Mouse (Mus musculus) c-Kit-negative CD71-positive TER-119-positive erythroid progenitor cells, embryonic 14.5 days (primary cell): ENCODE results near the gene Olfml3.

ENCODE experiments used
- DNase-seq: peaks from one replicate; pipeline ENCODE4 v3.0.0-alpha.2; 2013; ENCODE audit warnings: low read depth, low spot score

Gene Olfml3

GRCm38 (mm10) chr3:103737778-103738571 is at the start of gene Olfml3:
TSS of gene Olfml3 (minus strand) at chr3:103738001.
- DNase-seq, result peak; percentile 25

- DNase-seq, result no peak
These were observed 49.4 kb upstream of the Olfml3 start for GRCm38 (mm10) chr3:103787225-103787624.

GRCm38 (mm10) chr3:103782844-103783609 is 45.2 kb upstream of the Olfml3 start:
- DNase-seq, result no peak

- no peak for DNase-seq
These were observed 43.0 kb upstream of the Olfml3 start for GRCm38 (mm10) chr3:103780777-103781176.

- DNase-seq, result no peak
These were observed 42.5 kb upstream of the Olfml3 start for GRCm38 (mm10) chr3:103780271-103780670.

- no peak for DNase-seq
These were observed 41.4 kb upstream of the Olfml3 start for GRCm38 (mm10) chr3:103779183-103779582.

- no peak for DNase-seq
These were observed 40.9 kb upstream of the Olfml3 start for GRCm38 (mm10) chr3:103778660-103779059.

GRCm38 (mm10) chr3:103777940-103778339 is 40.1 kb upstream of the Olfml3 start:
- DNase-seq, result no peak

GRCm38 (mm10) chr3:103774009-103774408 is 36.2 kb upstream of the Olfml3 start:
- no peak for DNase-seq

- DNase-seq, result no peak
These were observed 35.7 kb upstream of the Olfml3 start for GRCm38 (mm10) chr3:103773508-103773907.

- DNase-seq, result no peak
These were observed 35.0 kb upstream of the Olfml3 start for GRCm38 (mm10) chr3:103772846-103773245.

GRCm38 (mm10) chr3:103771531-103772130 is 33.8 kb upstream of the Olfml3 start:
- no peak for DNase-seq

GRCm38 (mm10) chr3:103766789-103767188 is 29.0 kb upstream of the Olfml3 start:
- no peak for DNase-seq

GRCm38 (mm10) chr3:103759261-103759970 is 21.6 kb upstream of the Olfml3 start:
- DNase-seq, result no peak

- DNase-seq, result no peak
These were observed 20.7 kb upstream of the Olfml3 start for GRCm38 (mm10) chr3:103758456-103758855.

- no peak for DNase-seq
These were observed 19.1 kb upstream of the Olfml3 start for GRCm38 (mm10) chr3:103756920-103757319.

GRCm38 (mm10) chr3:103755351-103755750 is 17.6 kb upstream of the Olfml3 start:
- no peak for DNase-seq

GRCm38 (mm10) chr3:103751558-103751957 is 13.8 kb upstream of the Olfml3 start:
- no peak for DNase-seq

- DNase-seq, result no peak
These were observed 8.9 kb upstream of the Olfml3 start for GRCm38 (mm10) chr3:103746711-103747110.

GRCm38 (mm10) chr3:103745001-103745770 is 7.4 kb upstream of the Olfml3 start:
- DNase-seq, result no peak

GRCm38 (mm10) chr3:103743208-103743607 is 5.4 kb upstream of the Olfml3 start:
- DNase-seq, result no peak
